Mouse (Mus musculus): ENCODE data around the gene Cnnm1.

Cnnm1 gene
- long read RNA-seq, experiment 1 = 0 reads
- long read RNA-seq, experiment 2 = 0 reads

GRCm38 (mm10) chr19:43440112-43440737 is at the start of gene Cnnm1:
Gene Cnnm1, plus strand, starts transcription at chr19:43440436.
- intact Hi-C loops (cut with DNase I) = no loop called here

GRCm38 (mm10) chr19:43396327-43396726 is 43.9 kb upstream of the Cnnm1 start:
- intact Hi-C loops (cut with DNase I) = loop anchor here (1.0 to 2.0 kb wide), 2 partner anchors 370 to 601 kb away; no protein-coding TSS in a partner anchor

GRCm38 (mm10) chr19:43407181-43407580 is 33.1 kb upstream of the Cnnm1 start:
- intact Hi-C loops (cut with DNase I) = no loop called here

GRCm38 (mm10) chr19:43415565-43415964 is 24.7 kb upstream of the Cnnm1 start:
- intact Hi-C loops (cut with DNase I) = no loop called here

GRCm38 (mm10) chr19:43420506-43420905 is 19.7 kb upstream of the Cnnm1 start:
- intact Hi-C loops (cut with DNase I) = no loop called here

- intact Hi-C loops (cut with DNase I) = no loop called here
These were observed 16.2 kb upstream of the Cnnm1 start for GRCm38 (mm10) chr19:43424082-43424481.

GRCm38 (mm10) chr19:43427446-43428224 is 12.6 kb upstream of the Cnnm1 start:
- intact Hi-C loops (cut with DNase I) = no loop called here

- intact Hi-C loops (cut with DNase I) = no loop called here
These were observed 990 bp upstream of the Cnnm1 start for GRCm38 (mm10) chr19:43439246-43439645.

- intact Hi-C loops (cut with DNase I) = no loop called here
These were observed 778 bp downstream of the Cnnm1 start for GRCm38 (mm10) chr19:43440768-43441660.

GRCm38 (mm10) chr19:43441661-43441990 is 1.4 kb downstream of the Cnnm1 start:
- intact Hi-C loops (cut with DNase I) = no loop called here

- intact Hi-C loops (cut with DNase I) = no loop called here
These were observed 2.0 kb downstream of the Cnnm1 start for GRCm38 (mm10) chr19:43442269-43442668.

- intact Hi-C loops (cut with DNase I) = no loop called here
These were observed 2.7 kb downstream of the Cnnm1 start for GRCm38 (mm10) chr19:43442906-43443305.

GRCm38 (mm10) chr19:43444636-43445205 is 4.5 kb downstream of the Cnnm1 start:
- intact Hi-C loops (cut with DNase I) = no loop called here

GRCm38 (mm10) chr19:43451563-43451962 is 11.3 kb downstream of the Cnnm1 start:
- intact Hi-C loops (cut with DNase I) = no loop called here

GRCm38 (mm10) chr19:43452176-43452575 is 11.9 kb downstream of the Cnnm1 start:
- intact Hi-C loops (cut with DNase I) = no loop called here

- intact Hi-C loops (cut with DNase I) = no loop called here
These were observed 12.8 kb downstream of the Cnnm1 start for GRCm38 (mm10) chr19:43453025-43453424.

GRCm38 (mm10) chr19:43459948-43460347 is 19.7 kb downstream of the Cnnm1 start:
- intact Hi-C loops (cut with DNase I) = no loop called here

- intact Hi-C loops (cut with DNase I) = no loop called here
These were observed 20.2 kb downstream of the Cnnm1 start for GRCm38 (mm10) chr19:43460481-43460880.

- intact Hi-C loops (cut with DNase I) = no loop called here
These were observed 21.9 kb downstream of the Cnnm1 start for GRCm38 (mm10) chr19:43462141-43462540.

- intact Hi-C loops (cut with DNase I) = no loop called here
These were observed 23.5 kb downstream of the Cnnm1 start for GRCm38 (mm10) chr19:43463546-43464293.

- intact Hi-C loops (cut with DNase I) = no loop called here
These were observed 24.1 kb downstream of the Cnnm1 start for GRCm38 (mm10) chr19:43464294-43464687.
